Mouse (Mus musculus) embryonic facial prominence, embryonic 11.5 days (tissue): ENCODE results near the gene Acvr1. TPM values are rescaled to one million over a fixed set of nuclear protein-coding genes. Genes with fewer than 3 reads are reported as not detected.

Source experiments
- ATAC-seq: fragments of 200-750 bp; cut with Nextera tagmentation; replicated peaks from 2 replicates; pipeline ENCODE4 v1.8.0; 2017; ENCODE audit warnings: low read depth; ENCODE audit not compliant: insufficient number of reproducible peaks, low FRiP score, low TSS enrichment
- DNase-seq: peaks from one replicate; pipeline ENCODE4 v3.0.0-alpha.2; 2015; ENCODE audit warnings: low spot score
- H3K27ac ChIP-seq: fragments of 300-500 bp; sonication (generic); replicated peaks from 2 replicates; pipeline ENCODE4 v1.5.1; 2014; ENCODE audit warnings: mild to moderate bottlenecking, low read depth, low read length, control low read depth
- H3K27me3 ChIP-seq: fragments of 300-500 bp; sonication (generic); 2 replicates; pipeline ENCODE4 v1.6.1; 2014; ENCODE audit warnings: mild to moderate bottlenecking, low read length, moderate library complexity, mixed read lengths; ENCODE audit not compliant: control insufficient read depth, insufficient read depth
- H3K36me3 ChIP-seq: fragments of 300-500 bp; sonication (generic); replicated peaks from 2 replicates; pipeline ENCODE4 v1.6.1; 2014; ENCODE audit warnings: low read depth, mild to moderate bottlenecking, low read length, moderate library complexity, mixed read lengths; ENCODE audit not compliant: control insufficient read depth, insufficient read depth
- H3K4me1 ChIP-seq: fragments of 300-500 bp; sonication (generic); 2 replicates; pipeline ENCODE4 v1.6.1; 2014; ENCODE audit warnings: low read length, mixed read lengths; ENCODE audit not compliant: control insufficient read depth, insufficient read depth
- H3K4me2 ChIP-seq: fragments of 300-500 bp; sonication (generic); 2 replicates; pipeline ENCODE4 v1.6.1; 2014; ENCODE audit warnings: low read depth, mild to moderate bottlenecking, control low read depth, low read length, moderate library complexity
- H3K4me3 ChIP-seq: fragments of 300-500 bp; sonication (generic); 2 replicates; pipeline ENCODE4 v1.5.1; 2014; ENCODE audit warnings: low read depth, low read length, control low read depth
- H3K9ac ChIP-seq: fragments of 300-500 bp; sonication (generic); replicated peaks from 2 replicates; pipeline ENCODE4 v1.6.1; 2014; ENCODE audit warnings: mild to moderate bottlenecking, control low read depth, low read length
- H3K9me3 ChIP-seq: fragments of 300-500 bp; sonication (generic); replicated peaks from 2 replicates; pipeline ENCODE4 v1.6.1; 2016; ENCODE audit warnings: mild to moderate bottlenecking, low read length, inconsistent platforms, mixed read lengths; ENCODE audit not compliant: control insufficient read depth
- WGBS: fragments of 180-500 bp; shearing (Covaris S2); extraction: QIAGEN DNeasy Blood & Tissue Kit; methylation state at CpG from one replicate; pipeline ENCODE4 v1.1.7; 2014; 5-methylcytosine and 5-hydroxymethylcytosine counted together
- polyA plus RNA-seq: library from polyadenylated mRNA; unstranded; fragments of >200 nt; fragmentation: Nextera tagmentation; extraction: Ambion mirVana; gene quantifications from 2 replicates; pipeline ENCODE4 v1.2.1, GENCODE M21; 2014

The Acvr1 gene
- polyA plus RNA-seq, 1 experiment from 2014 or later: 6.1 TPM

DNA sequence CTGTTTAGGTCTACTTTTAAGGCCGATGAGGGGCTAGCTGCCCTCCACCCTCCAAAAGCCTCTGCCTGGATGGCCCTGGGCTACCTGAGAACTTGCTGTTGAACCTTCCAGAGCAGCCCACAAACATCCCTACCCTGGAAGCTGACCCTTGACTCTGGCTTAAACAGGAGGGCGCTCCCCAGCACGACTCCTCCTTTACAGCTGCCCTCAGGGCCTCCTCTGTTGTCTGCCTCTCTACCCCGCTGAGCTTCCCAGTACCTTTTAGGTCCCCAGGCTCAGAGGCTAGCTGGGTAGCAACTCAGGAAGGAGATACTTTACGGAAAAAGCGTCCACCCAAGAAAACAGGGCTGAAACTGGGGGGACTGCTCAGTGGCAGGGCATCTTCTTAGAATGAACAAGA, 15.1 kb downstream of the Acvr1 start:
- H3K4me2 ChIP-seq: no peak overlapping the region
- 9% methylated on average over 6 of the region's 6 CpGs for WGBS
- H3K4me1 ChIP-seq: 0 out of 2 replicates have a peak, but pooled peaks cover 4% of the 10 kb centered on the region

GRCm38 (mm10) chr2:58550488-58550887, 16.5 kb downstream of the Acvr1 start:
- Histone ChIP-seq H3K4me2 (no peak overlapping the region), H3K36me3 (no peaks in the 10 kb centered on the region), H3K27ac (no peak overlapping the region), H3K9ac (no peak overlapping the region), H3K9me3 (no peaks in the 10 kb centered on the region), H3K4me3 (no peak overlapping the region), H3K4me1 (0 out of 2 replicates have a peak, but pooled peaks cover 4% of the 10 kb centered on the region), H3K27me3 (no peaks in the 10 kb centered on the region)
- DNase-seq (no peak), ATAC-seq (no peak)
- WGBS: 55% methylated on average over 9 of the region's 9 CpGs

More for the DNA sequence above, 15.1 kb downstream of the Acvr1 start:
- Histone ChIP-seq H3K27me3 (no peaks in the 10 kb centered on the region), H3K4me3 (no peak overlapping the region), H3K36me3 (no peaks in the 10 kb centered on the region), H3K9me3 (no peaks in the 10 kb centered on the region), H3K9ac (no peak overlapping the region), H3K27ac (no peak overlapping the region)
- DNase-seq (no peak), ATAC-seq (no peak)

DNA sequence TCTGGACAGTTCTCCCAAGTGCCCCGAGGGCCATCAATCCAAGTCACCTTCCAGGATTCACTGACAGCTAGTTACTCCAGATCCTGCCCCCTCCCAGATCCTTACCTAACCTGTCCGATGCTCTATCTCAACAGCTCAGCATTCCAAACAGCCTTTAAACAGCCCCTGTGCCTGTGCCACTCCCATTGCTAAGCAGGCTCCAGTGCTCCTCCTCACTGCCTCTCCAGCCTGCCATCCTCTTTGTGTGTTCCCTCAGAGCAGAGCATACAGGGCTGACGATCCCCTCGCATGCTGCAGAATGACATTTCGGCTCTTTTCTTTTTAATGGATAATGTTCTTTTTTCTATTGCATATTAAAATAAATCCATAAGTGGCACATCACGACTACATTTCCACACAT, 17.0 kb downstream of the Acvr1 start:
- no peak overlapping the region for H3K9ac ChIP-seq
- no peaks in the 10 kb centered on the region for H3K9me3 ChIP-seq
- no peak overlapping the region for H3K27ac ChIP-seq
- H3K4me3 ChIP-seq: no peak overlapping the region
- DNase-seq (no peak), ATAC-seq (no peak)
- 0 out of 2 replicates have a peak, but pooled peaks cover 4% of the 10 kb centered on the region for H3K4me1 ChIP-seq
- WGBS: 49% methylated on average over 6 of the region's 6 CpGs
- no peak overlapping the region for H3K4me2 ChIP-seq
- H3K27me3 ChIP-seq: no peaks in the 10 kb centered on the region
- no peaks in the 10 kb centered on the region for H3K36me3 ChIP-seq

GRCm38 (mm10) chr2:58548943-58549342, 18.0 kb downstream of the Acvr1 start:
- Histone ChIP-seq H3K4me3 (no peak overlapping the region), H3K4me1 (0 out of 2 replicates have a peak, but pooled peaks cover 4% of the 10 kb centered on the region), H3K9me3 (no peaks in the 10 kb centered on the region), H3K9ac (no peak overlapping the region), H3K36me3 (no peaks in the 10 kb centered on the region), H3K4me2 (no peak overlapping the region), H3K27ac (no peak overlapping the region), H3K27me3 (no peaks in the 10 kb centered on the region)
- DNase-seq: no peak
- WGBS: 73% methylated on average over 7 of the region's 7 CpGs
- ATAC-seq: no peak

GRCm38 (mm10) chr2:58546264-58546663, 20.7 kb downstream of the Acvr1 start:
- WGBS: 94% methylated on average over 7 of the region's 7 CpGs
- no peak for ATAC-seq
- no peak overlapping the region for H3K4me2 ChIP-seq

GRCm38 (mm10) chr2:58544368-58544767, 22.6 kb downstream of the Acvr1 start:
- Histone ChIP-seq H3K9ac (no peak overlapping the region), H3K36me3 (no peaks in the 10 kb centered on the region), H3K27me3 (no peaks in the 10 kb centered on the region), H3K4me2 (no peak overlapping the region), H3K9me3 (no peaks in the 10 kb centered on the region), H3K4me3 (no peak overlapping the region), H3K4me1 (no peaks in the 10 kb centered on the region), H3K27ac (no peak overlapping the region)
- ATAC-seq: no peak
- 89% methylated on average over 6 of the region's 6 CpGs for WGBS
- no peak for DNase-seq

More at GRCm38 (mm10) chr2:58546264-58546663, 20.7 kb downstream of the Acvr1 start:
- no peaks in the 10 kb centered on the region for H3K27me3 ChIP-seq
- no peak overlapping the region for H3K27ac ChIP-seq
- H3K9me3 ChIP-seq: no peaks in the 10 kb centered on the region
- no peaks in the 10 kb centered on the region for H3K36me3 ChIP-seq
- no peak overlapping the region for H3K4me3 ChIP-seq
- no peaks in the 10 kb centered on the region for H3K4me1 ChIP-seq
- no peak for DNase-seq
- no peak overlapping the region for H3K9ac ChIP-seq

DNA sequence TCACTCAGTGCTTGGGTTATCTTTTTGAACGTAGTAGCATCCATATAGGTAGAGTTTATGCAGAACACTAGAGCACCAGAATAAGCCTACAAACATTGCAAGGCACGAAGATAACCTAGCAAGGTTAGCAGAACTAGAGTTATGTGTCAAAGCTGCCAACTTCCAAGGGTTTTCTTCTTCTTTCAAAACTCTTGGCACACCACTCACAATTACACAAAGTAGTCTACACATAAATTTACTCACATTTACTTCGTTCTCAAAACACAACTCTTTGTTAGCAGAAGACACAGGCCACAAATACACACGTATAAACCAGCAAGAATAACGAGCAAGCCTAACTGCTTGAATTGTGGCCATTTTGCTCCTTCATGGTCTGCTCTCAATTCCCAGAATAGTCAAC, 23.7 kb downstream of the Acvr1 start:
- WGBS: 82% methylated on average over 5 of the region's 5 CpGs
- Histone ChIP-seq H3K4me3 (no peak overlapping the region), H3K9ac (no peak overlapping the region), H3K4me1 (no peaks in the 10 kb centered on the region), H3K27ac (no peak overlapping the region), H3K9me3 (no peaks in the 10 kb centered on the region), H3K4me2 (no peak overlapping the region), H3K36me3 (no peaks in the 10 kb centered on the region), H3K27me3 (no peaks in the 10 kb centered on the region)
- ATAC-seq: no peak
- DNase-seq: no peak

- WGBS: 86% methylated on average over 6 of the region's 6 CpGs
- H3K9ac ChIP-seq: no peak overlapping the region
Observed at GRCm38 (mm10) chr2:58538196-58538595, 28.8 kb downstream of the Acvr1 start.

More at GRCm38 (mm10) chr2:58538196-58538595, 28.8 kb downstream of the Acvr1 start:
- no peak for DNase-seq
- no peaks in the 10 kb centered on the region for H3K27me3 ChIP-seq
- no peak for ATAC-seq
- no peak overlapping the region for H3K4me2 ChIP-seq
- no peak overlapping the region for H3K4me3 ChIP-seq
- H3K36me3 ChIP-seq: no peaks in the 10 kb centered on the region
- no peaks in the 10 kb centered on the region for H3K9me3 ChIP-seq
- H3K27ac ChIP-seq: no peak overlapping the region
- no peaks in the 10 kb centered on the region for H3K4me1 ChIP-seq
